Mouse (Mus musculus): ENCODE measurements around the gene Celsr2. TPM values are rescaled to one million over a fixed set of nuclear protein-coding genes. Genes with fewer than 3 reads are reported as not detected.

The Celsr2 gene
- total RNA-seq, 2 experiments from 2014 or later: 185 to 201 TPM

DNA sequence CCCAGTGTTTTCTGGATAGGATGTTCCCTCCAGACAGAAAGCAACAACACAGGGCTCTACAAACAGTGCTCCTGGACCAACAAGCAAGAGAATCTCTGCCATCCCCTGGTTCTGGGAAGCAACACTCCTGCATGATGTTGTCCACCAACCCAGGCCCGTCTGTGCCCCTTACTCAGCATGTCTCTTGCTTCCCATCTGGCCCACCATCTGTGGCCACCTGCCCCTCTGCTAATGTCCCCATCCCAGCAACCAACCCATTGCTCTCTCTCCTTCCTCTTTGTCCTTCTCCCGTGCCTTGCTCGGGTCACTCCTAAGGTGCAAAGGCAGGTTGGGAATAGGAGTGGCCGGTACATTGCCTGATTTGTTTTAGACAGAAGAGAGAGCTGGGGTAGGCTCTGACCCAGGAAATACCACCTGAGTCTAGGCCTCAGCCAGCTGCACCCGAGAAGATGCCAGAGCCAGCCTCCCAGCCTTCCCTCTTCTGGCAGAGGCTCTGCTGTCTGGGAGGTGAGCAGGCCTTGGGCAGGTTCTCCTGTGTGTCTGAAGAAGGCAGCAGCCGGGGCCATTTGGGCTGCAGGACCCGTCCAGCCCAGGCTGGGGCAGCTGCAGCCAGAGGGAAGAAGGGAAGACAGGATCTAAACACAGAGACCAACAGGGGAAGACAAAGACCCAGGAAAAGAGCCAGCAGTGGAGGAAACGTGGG lies 5.5 kb downstream of the Celsr2 start:
- no peak for TF ChIP-seq CTCF (conservative IDR thresholded peaks at IDR 0.05)
- no peak for DNase-seq (ENCODE audit: low spot score in 2 of 2)
- Histone ChIP-seq H3K4me3 (peak overlapping the region; percentile 57), H3K27ac (peak overlapping the region; percentile 69)

- TF ChIP-seq CTCF (conservative IDR thresholded peaks at IDR 0.05): no peak
- H3K27ac ChIP-seq: 0 out of 2 replicates have a peak overlapping the region, but pooled peaks have one; percentile 23
- no peak overlapping the region for H3K4me3 ChIP-seq
- no peak for DNase-seq (ENCODE audit: low spot score in 2 of 2)
Observed at GRCm38 (mm10) chr3:108408517-108409008, 6.8 kb downstream of the Celsr2 start.

DNA sequence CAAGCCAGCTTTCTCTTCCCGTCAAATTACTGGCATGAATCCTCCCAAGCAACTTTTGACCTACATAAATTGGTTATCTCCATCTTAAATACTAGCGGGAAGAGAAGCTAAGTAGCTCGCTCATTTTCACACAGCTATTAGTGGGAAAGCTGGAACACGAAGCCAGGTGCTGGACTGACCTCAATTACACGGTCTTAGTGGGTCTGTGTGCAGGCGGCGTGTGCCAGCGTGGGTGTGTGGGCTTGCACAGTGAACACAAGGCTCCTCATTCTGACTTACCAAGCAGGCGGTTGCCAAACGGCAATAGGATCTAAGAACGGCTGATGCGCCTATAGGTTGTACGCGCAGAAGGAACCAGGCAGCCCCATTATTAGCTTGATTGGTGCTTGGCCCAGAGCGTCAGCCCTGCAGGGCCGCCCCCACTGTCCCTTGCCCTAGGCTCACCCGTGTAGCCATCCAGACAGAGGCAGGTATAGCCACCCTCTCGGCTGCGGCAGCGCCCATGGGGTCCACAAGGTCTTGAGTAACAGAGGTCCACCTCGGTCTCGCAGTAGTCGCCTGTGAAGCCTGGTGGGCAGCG lies 9.0 kb downstream of the Celsr2 start:
- H3K27ac ChIP-seq: peak overlapping the region; percentile 88

DNA sequence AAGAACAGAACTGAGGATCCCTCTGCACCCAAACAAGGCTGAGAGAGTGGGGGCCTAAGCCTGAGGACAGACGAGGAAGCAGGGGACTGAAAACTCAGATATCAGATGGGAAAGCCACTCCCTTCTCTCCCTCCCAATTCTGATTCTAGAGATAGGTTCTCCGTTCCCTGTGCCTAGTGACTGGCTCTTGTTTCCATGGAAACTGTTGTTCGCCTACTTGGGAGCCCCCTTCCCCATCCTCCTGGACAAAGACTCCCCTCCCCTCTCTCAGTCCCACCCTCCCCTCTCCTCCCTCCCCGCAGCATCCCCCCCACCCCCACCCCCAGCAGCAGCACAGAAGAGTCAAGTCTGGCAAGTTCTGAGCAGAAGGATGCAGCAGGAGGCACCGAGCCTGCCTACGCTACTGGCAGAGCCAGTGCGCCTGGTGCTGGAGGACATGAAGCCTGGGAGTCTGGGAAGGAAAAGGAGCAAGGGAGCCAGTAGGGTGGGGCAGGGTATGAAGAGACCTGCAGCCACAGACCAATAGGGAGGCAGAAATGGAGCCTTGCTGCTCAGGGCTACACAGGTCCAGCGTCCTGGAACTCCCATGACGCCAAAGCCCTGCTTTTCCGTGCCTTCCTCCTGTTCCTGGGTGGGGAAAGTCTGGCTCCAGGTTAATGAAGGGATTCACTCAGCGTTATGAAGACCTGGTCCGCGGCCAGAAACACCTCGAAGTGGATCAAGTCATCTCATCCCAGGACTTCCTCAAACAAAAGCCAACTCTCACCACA lies 9.6 kb downstream of the Celsr2 start:
- DNase-seq (ENCODE audit: low spot score in 2 of 2): peak; percentile 67 to 82
- H3K4me3 ChIP-seq: no peak overlapping the region; the same call in 1 of the 2 replicates
- H3K27ac ChIP-seq: peak overlapping the region; percentile 88
- no peak for TF ChIP-seq CTCF (conservative IDR thresholded peaks at IDR 0.05)

More for the DNA sequence above, 9.0 kb downstream of the Celsr2 start:
- H3K4me3 ChIP-seq: no peak overlapping the region
- no peak for TF ChIP-seq CTCF (conservative IDR thresholded peaks at IDR 0.05)
- no peak for DNase-seq (ENCODE audit: low spot score in 2 of 2)

GRCm38 (mm10) chr3:108402528-108402920 lies 12.8 kb downstream of the Celsr2 start:
- H3K27ac ChIP-seq: no peak overlapping the region
- no peak for TF ChIP-seq CTCF (conservative IDR thresholded peaks at IDR 0.05)
- no peak for DNase-seq (ENCODE audit: low spot score in 2 of 2)
- no peak overlapping the region for H3K4me3 ChIP-seq

DNA sequence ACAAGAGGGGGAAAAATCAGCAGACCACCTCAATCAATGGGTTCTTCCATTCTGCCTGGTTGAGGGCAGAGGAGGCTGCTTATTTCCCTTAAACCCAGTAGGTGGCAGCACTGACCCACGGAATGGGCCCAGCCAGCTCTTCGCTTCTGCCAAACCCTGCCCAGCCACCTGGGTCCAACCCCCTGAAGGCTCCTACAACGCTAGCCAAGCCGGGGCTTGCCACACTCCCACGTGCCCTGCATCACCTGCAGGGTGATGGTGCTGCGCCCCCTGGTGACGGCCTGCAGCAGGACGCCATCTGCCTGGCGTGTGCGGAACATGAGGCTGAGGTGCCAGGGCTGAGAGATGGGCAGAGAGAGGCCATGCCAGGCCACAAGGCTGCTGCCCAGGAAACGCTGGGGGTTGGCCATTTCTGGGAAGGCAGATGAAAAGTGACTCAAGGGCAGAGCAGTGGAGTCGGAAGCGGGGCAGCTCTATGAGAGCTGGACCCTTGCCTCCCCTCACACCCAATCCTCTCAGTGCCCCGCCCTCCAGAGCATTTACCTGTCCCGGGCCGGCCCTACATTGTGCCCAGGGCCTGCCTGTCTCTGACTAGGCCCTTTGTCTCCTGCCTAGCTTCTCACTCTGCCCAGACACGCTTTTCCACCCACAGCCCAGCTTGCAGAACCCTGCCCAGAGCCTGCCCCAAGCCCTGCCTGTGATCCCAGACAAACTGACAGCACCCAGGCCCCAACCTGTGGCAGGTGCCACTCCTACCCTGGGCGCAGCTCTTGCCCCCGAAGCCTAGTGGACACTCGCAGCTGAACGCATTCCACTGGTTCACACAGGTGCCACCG lies 13.4 kb downstream of the Celsr2 start:
- DNase-seq (ENCODE audit: low spot score in 2 of 2): peak; percentile 87
- Histone ChIP-seq H3K4me3 (no peak overlapping the region), H3K27ac (peak overlapping the region; percentile 64)
- TF ChIP-seq CTCF (conservative IDR thresholded peaks at IDR 0.05): peak; percentile 93

DNA sequence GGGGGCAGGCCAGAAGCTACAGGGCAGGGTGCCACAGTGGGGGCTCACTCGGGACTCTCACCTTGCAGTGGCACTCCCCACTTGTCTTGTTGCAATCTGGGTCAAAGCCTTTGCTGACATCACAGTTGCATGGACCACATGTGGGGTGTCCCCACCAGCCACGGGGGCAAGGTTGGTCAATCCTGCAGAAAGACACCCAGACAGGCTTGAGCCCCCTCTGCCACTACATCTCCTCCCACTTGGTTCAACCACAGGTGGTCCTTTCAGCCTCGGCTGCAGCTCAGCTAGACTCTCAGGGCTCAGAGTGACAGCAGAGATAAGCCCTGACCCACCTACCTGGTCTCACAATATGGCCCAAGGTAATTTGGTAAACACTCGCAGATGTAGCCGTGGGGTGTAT lies 14.9 kb downstream of the Celsr2 start:
- H3K4me3 ChIP-seq: no peak overlapping the region
- H3K27ac ChIP-seq: no peak overlapping the region
- DNase-seq (ENCODE audit: low spot score in 2 of 2): no peak
- TF ChIP-seq CTCF (conservative IDR thresholded peaks at IDR 0.05): no peak

- Histone ChIP-seq H3K4me3 (no peak overlapping the region), H3K27ac (no peak overlapping the region)
- DNase-seq (ENCODE audit: low spot score in 2 of 2): no peak
- TF ChIP-seq CTCF (conservative IDR thresholded peaks at IDR 0.05): no peak
Observed at GRCm38 (mm10) chr3:108398281-108398680, 17.1 kb downstream of the Celsr2 start.

GRCm38 (mm10) chr3:108392793-108393192 lies 22.6 kb downstream of the Celsr2 start:
- H3K4me3 ChIP-seq: no peak overlapping the region
- no peak for DNase-seq (ENCODE audit: low spot score in 2 of 2)
- TF ChIP-seq CTCF (conservative IDR thresholded peaks at IDR 0.05): no peak
- peak overlapping the region; percentile 10; the same call in 1 of the 2 replicates for H3K27ac ChIP-seq

DNA sequence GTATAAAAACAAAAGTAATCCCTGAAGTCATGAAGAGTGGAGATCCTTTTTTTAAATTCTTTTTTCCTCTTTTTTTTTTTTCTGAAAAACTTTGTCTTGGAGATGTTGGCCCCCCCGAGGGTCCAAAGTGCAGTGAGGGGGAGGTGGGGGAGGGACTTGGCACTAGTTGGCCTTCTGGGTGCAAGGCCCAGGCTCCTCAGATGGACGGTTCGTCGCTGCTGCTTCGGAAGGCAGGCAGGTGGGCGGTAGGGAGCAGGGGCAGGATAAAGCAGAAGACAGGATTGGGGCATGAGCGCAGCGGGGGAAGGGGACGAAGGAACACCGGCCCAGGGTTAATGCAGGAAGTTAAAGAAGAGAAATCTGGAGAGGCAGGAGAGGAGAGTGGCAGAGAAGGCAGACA lies 23.1 kb downstream of the Celsr2 start:
- no peak for TF ChIP-seq CTCF (conservative IDR thresholded peaks at IDR 0.05)
- DNase-seq (ENCODE audit: low spot score in 2 of 2): no peak
- no peak overlapping the region for H3K27ac ChIP-seq
- H3K4me3 ChIP-seq: no peak overlapping the region

DNA sequence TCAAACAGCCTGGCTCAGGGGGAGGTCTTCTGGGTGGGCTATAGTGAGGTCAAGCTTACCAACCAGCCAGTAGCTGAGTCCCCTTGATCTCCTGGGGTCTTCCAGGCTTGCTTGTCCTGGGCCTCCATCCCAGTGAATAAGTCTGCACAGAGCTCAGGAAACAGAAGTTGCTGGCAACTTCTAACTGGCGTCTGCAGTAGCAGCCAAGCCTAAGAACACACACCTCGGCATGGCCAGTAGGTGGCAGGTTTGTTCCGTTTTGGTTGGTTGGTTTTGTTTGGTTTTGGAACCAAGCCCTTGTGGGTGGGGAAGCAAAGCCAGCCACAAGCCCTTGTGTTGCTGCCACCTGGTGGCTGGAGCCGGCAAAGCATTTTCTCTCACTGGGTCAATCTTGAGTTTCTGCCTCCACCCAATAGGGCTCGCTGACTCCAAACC lies 26.2 kb downstream of the Celsr2 start:
- peak; percentile 98 for TF ChIP-seq CTCF (conservative IDR thresholded peaks at IDR 0.05)
- Histone ChIP-seq H3K27ac (peak overlapping the region; percentile 77), H3K4me3 (no peak overlapping the region)
- peak; percentile 96 to 98 for DNase-seq (ENCODE audit: low spot score in 2 of 2)

DNA sequence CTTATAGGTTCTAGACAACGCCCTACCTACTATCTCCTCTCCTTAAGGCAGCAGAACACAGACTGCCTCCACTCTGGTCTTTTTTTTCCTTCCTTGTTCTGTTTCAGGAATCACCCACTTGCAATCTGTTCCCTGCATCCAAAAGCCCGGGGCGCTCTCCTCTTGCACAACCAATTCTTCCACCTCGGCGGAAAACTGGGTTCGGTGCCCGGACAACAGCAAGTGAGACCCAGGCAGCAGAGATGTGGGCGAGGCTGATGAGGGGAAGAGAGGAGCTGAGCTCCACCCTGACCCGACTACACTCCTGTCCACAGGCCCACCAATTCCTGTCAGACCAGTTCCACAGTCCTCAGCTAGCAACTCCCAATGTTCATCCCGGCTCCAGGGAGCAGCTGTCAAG lies 29.2 kb downstream of the Celsr2 start:
- Histone ChIP-seq H3K27ac (peak overlapping the region; percentile 89), H3K4me3 (no peak overlapping the region)
- peak; percentile 68 to 81 for DNase-seq (ENCODE audit: low spot score in 2 of 2)
- no peak for TF ChIP-seq CTCF (conservative IDR thresholded peaks at IDR 0.05)

All from layer of hippocampus, adult 2 months (tissue).